Mouse (Mus musculus) adipocyte (in vitro differentiated cells): ENCODE data around the gene Haus3.

Experiments used
- DNase-seq: peaks from one replicate; pipeline ENCODE4 v3.0.0-alpha.2; 2016; ENCODE audit warnings: low spot score

Haus3 gene

DNA sequence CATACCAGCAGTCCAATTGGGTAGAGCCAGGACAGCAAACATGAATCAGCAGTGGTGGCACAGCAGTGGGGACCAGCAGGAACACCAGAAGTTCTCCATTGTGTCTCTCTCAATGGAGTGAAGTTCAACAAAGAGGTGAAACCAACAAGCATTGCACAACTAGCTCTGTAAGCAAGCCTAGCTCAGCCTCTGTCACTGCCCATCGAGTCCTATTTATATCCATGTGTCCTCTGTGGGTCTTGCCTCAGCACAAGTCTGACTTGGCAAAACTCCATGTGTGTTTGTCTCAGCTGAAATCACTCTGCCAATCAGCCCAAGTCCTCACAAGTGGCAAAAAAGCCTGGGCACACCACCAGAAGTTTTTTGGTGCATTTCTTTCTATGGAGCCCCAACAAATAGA, 63.6 kb downstream of the Haus3 start:
- peak; percentile 97 for DNase-seq
